Mouse (Mus musculus): ENCODE data around the gene Fam217a. TPM values are rescaled to one million over a fixed set of nuclear protein-coding genes. Genes with fewer than 3 reads are reported as not detected.
"Not testable (repeated sequence)": the region's sequence is repeated elsewhere in the genome, so short reads cannot be mapped to it uniquely, and the experiment has no call there.

Fam217a gene
- polyA plus RNA-seq, 1 experiment from 2014 or later: 0.75 TPM

- 89% methylated on average over 4 of the region's 4 CpGs for WGBS
- ATAC-seq: no peak
- no peak overlapping the region for H3K9ac ChIP-seq (ENCODE audit: low read depth, low read length)
Observed at GRCm38 (mm10) chr13:34960996-34961770, 37.1 kb upstream of the Fam217a start.

GRCm38 (mm10) chr13:34958158-34958557 lies 34.0 kb upstream of the Fam217a start:
- H3K9ac ChIP-seq (ENCODE audit: low read depth, low read length); H3K27ac ChIP-seq (ENCODE audit: low read length); H3K4me2 ChIP-seq (ENCODE audit: low read length); H3K4me1 ChIP-seq (ENCODE audit: control insufficient read depth, insufficient read depth, low read length); H3K9me3 ChIP-seq (replicated peaks; ENCODE audit: control insufficient read depth, low read length, poor library complexity, severe bottlenecking); H3K36me3 ChIP-seq (ENCODE audit: control insufficient read depth, insufficient read depth, low read length); ATAC-seq; H3K4me3 ChIP-seq (ENCODE audit: low read depth, low read length); H3K27me3 ChIP-seq (ENCODE audit: control insufficient read depth, insufficient read depth, low read depth, low read length): not testable (repeated sequence)
- WGBS: 71% methylated on average over 3 of the region's 3 CpGs

More at GRCm38 (mm10) chr13:34960996-34961770, 37.1 kb upstream of the Fam217a start:
- Histone ChIP-seq H3K27me3 (ENCODE audit: control insufficient read depth, insufficient read depth, low read depth, low read length) (no peaks in the 10 kb centered on the region; the same call in 1 of the 2 replicates), H3K4me1 (ENCODE audit: control insufficient read depth, insufficient read depth, low read length) (peaks cover 7% of the 10 kb centered on the region; the same call in 1 of the 2 replicates), H3K4me3 (ENCODE audit: low read depth, low read length) (no peak overlapping the region), H3K36me3 (ENCODE audit: control insufficient read depth, insufficient read depth, low read length) (no peaks in the 10 kb centered on the region), H3K27ac (ENCODE audit: low read length) (no peak overlapping the region), H3K4me2 (ENCODE audit: low read length) (no peak overlapping the region), H3K9me3 (replicated peaks; ENCODE audit: control insufficient read depth, low read length, poor library complexity, severe bottlenecking) (no peaks in the 10 kb centered on the region)

DNA sequence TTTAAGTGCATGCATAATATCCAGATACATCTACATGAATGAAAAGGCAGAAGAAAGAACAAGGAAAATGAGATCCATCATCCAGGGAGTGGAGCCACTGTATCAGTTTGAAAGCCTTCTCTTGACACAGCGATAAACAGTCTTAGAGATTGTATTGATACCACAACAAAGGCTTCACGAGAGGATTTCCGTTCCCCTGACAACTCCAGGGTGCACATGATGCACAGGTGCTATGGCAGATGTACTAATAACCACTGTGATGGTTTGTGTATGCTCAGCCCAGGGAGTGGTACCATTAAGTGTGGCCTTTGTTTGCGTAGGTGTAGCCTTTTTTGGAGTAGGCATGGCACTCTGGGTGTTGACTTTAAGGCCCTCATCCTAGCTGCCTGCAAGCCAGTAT lies 32.8 kb upstream of the Fam217a start:
- ATAC-seq: no peak
- no peaks in the 10 kb centered on the region for H3K9me3 ChIP-seq (replicated peaks; ENCODE audit: control insufficient read depth, low read length, poor library complexity, severe bottlenecking)
- no peak overlapping the region for H3K4me3 ChIP-seq (ENCODE audit: low read depth, low read length)
- H3K36me3 ChIP-seq (ENCODE audit: control insufficient read depth, insufficient read depth, low read length): no peaks in the 10 kb centered on the region
- H3K27me3 ChIP-seq (ENCODE audit: control insufficient read depth, insufficient read depth, low read depth, low read length): no peaks in the 10 kb centered on the region
- no peak overlapping the region for H3K27ac ChIP-seq (ENCODE audit: low read length)
- 91% methylated on average over 4 of the region's 4 CpGs for WGBS
- H3K9ac ChIP-seq (ENCODE audit: low read depth, low read length): no peak overlapping the region
- no peak overlapping the region for H3K4me2 ChIP-seq (ENCODE audit: low read length)
- no peaks in the 10 kb centered on the region for H3K4me1 ChIP-seq (ENCODE audit: control insufficient read depth, insufficient read depth, low read length)

- H3K4me1 ChIP-seq (ENCODE audit: control insufficient read depth, insufficient read depth, low read length); H3K9me3 ChIP-seq (replicated peaks; ENCODE audit: control insufficient read depth, low read length, poor library complexity, severe bottlenecking); H3K36me3 ChIP-seq (ENCODE audit: control insufficient read depth, insufficient read depth, low read length); H3K4me2 ChIP-seq (ENCODE audit: low read length); H3K27ac ChIP-seq (ENCODE audit: low read length); H3K27me3 ChIP-seq (ENCODE audit: control insufficient read depth, insufficient read depth, low read depth, low read length); H3K4me3 ChIP-seq (ENCODE audit: low read depth, low read length); H3K9ac ChIP-seq (ENCODE audit: low read depth, low read length); ATAC-seq: not testable (repeated sequence)
- 95% methylated on average over 2 of the region's 2 CpGs for WGBS
Observed at GRCm38 (mm10) chr13:34951437-34951836, 27.3 kb upstream of the Fam217a start.

DNA sequence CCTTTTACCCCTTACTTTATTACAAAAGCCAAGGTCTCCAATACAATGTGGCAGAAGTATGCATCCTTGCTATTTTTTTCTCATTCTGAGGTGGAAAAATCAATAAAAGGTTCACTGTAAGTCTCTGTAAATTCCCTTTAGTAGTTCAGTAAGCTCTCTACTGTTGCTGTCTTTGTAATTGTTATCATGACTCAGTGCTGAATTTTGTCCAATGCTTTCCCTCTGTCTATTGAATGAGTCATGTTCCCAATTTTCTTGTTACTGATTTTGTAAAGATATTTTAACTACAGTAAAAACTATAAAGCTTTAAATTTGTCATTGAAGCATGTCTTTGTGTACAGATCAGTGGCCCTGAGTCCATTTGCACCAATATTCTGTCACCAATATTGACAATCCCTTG lies 18.3 kb upstream of the Fam217a start:
- ATAC-seq: no peak

DNA sequence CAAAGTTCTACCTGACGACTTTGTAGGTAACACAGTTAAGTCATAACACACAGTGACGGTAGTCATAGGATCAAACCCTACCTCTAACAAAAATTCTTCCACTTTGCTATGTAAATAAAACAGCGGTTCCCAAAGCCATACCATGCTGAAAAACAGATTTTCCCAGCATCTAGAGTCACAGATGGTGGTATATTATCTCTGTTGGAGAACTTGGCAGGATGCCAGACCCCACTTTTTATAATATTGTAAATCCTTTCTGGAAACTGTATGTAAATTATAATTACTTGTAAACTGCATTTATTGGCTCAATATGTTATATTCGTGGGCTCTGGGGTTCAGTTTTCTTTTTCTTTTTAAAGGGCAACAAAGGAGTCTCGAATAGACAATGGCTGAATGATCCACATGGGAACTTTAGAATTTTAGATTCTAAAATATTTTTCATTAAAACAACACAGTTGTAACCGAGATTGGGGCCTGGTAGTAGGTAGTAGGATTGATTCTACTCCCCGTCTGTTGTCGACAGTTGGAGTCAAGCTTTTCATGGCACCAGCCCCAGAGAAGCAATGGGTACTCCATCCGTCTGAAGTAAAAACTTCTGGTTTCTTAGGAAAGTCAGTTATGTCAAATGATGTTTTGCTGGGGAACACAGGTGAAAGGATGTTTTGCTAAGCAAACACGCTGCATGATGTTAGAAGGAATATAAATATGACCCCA lies 11.0 kb upstream of the Fam217a start:
- no peak overlapping the region for H3K9ac ChIP-seq (ENCODE audit: low read depth, low read length)
- no peaks in the 10 kb centered on the region for H3K4me1 ChIP-seq (ENCODE audit: control insufficient read depth, insufficient read depth, low read length)
- H3K27me3 ChIP-seq (ENCODE audit: control insufficient read depth, insufficient read depth, low read depth, low read length): no peaks in the 10 kb centered on the region
- H3K27ac ChIP-seq (ENCODE audit: low read length): no peak overlapping the region
- no peak overlapping the region for H3K4me2 ChIP-seq (ENCODE audit: low read length)
- WGBS: 70% methylated on average over 10 of the region's 10 CpGs
- H3K4me3 ChIP-seq (ENCODE audit: low read depth, low read length): no peak overlapping the region
- H3K9me3 ChIP-seq (replicated peaks; ENCODE audit: control insufficient read depth, low read length, poor library complexity, severe bottlenecking): no peaks in the 10 kb centered on the region
- ATAC-seq: no peak
- H3K36me3 ChIP-seq (ENCODE audit: control insufficient read depth, insufficient read depth, low read length): no peaks in the 10 kb centered on the region

More for the DNA sequence above, 18.3 kb upstream of the Fam217a start:
- no peak overlapping the region for H3K4me2 ChIP-seq (ENCODE audit: low read length)
- no peaks in the 10 kb centered on the region for H3K9me3 ChIP-seq (replicated peaks; ENCODE audit: control insufficient read depth, low read length, poor library complexity, severe bottlenecking)
- H3K4me1 ChIP-seq (ENCODE audit: control insufficient read depth, insufficient read depth, low read length): no peaks in the 10 kb centered on the region
- H3K9ac ChIP-seq (ENCODE audit: low read depth, low read length): no peak overlapping the region
- no peak overlapping the region for H3K4me3 ChIP-seq (ENCODE audit: low read depth, low read length)
- H3K27me3 ChIP-seq (ENCODE audit: control insufficient read depth, insufficient read depth, low read depth, low read length): no peaks in the 10 kb centered on the region
- no peaks in the 10 kb centered on the region for H3K36me3 ChIP-seq (ENCODE audit: control insufficient read depth, insufficient read depth, low read length)
- H3K27ac ChIP-seq (ENCODE audit: low read length): no peak overlapping the region

DNA sequence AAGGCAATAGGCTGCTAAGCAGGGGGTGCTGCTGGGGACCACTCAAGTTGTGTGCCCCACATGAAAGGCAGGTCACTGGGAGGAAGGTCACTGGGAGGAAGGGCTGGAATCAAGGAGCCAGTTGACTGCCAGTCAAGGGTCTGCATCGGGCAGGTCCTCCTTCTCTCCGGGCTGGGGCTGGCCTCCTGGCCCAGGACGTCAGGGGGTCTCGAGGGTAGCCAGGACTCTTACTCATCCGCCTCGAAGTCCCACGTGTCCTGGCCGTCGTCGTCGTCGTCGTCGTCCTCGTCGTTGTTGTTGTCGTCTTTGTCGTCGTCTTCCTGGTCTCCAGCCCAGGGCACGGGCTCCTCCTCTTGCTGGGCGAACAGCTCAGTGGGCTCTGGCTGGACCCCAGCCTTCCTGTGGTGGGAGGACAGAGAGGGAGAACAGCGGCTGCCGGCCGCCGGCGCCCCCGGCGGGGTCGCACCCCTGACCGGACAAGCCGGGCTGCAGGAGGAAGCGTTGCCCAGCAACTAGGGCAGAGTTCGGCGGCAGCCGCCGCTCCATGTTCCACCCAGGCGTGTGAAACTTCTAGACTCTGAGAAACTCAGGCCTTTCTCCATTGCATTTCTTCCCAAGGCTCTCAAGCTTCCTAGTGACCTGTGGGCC lies 7.5 kb downstream of the Fam217a start:
- Histone ChIP-seq H3K9ac (ENCODE audit: low read depth, low read length) (no peak overlapping the region), H3K27me3 (ENCODE audit: control insufficient read depth, insufficient read depth, low read depth, low read length) (no peaks in the 10 kb centered on the region), H3K27ac (ENCODE audit: low read length) (no peak overlapping the region), H3K4me3 (ENCODE audit: low read depth, low read length) (peak overlapping the region; percentile 24), H3K4me2 (ENCODE audit: low read length) (peak overlapping the region; percentile 52), H3K36me3 (ENCODE audit: control insufficient read depth, insufficient read depth, low read length) (no peaks in the 10 kb centered on the region), H3K4me1 (ENCODE audit: control insufficient read depth, insufficient read depth, low read length) (no peaks in the 10 kb centered on the region), H3K9me3 (replicated peaks; ENCODE audit: control insufficient read depth, low read length, poor library complexity, severe bottlenecking) (no peaks in the 10 kb centered on the region)
- ATAC-seq: peak; percentile 54
- whole genome bisulfite sequencing: 41% methylated on average over 36 of the region's 37 CpGs

- ATAC-seq: no peak
- no peak overlapping the region for H3K27ac ChIP-seq (ENCODE audit: low read length)
- H3K27me3 ChIP-seq (ENCODE audit: control insufficient read depth, insufficient read depth, low read depth, low read length): no peaks in the 10 kb centered on the region
- no peaks in the 10 kb centered on the region for H3K36me3 ChIP-seq (ENCODE audit: control insufficient read depth, insufficient read depth, low read length)
- H3K4me1 ChIP-seq (ENCODE audit: control insufficient read depth, insufficient read depth, low read length): no peaks in the 10 kb centered on the region
- no peak overlapping the region for H3K4me3 ChIP-seq (ENCODE audit: low read depth, low read length)
- no peaks in the 10 kb centered on the region for H3K9me3 ChIP-seq (replicated peaks; ENCODE audit: control insufficient read depth, low read length, poor library complexity, severe bottlenecking)
- WGBS: 82% methylated on average over 9 of the region's 9 CpGs
- no peak overlapping the region for H3K4me2 ChIP-seq (ENCODE audit: low read length)
- H3K9ac ChIP-seq (ENCODE audit: low read depth, low read length): no peak overlapping the region
Observed at GRCm38 (mm10) chr13:34914614-34915013, 9.5 kb downstream of the Fam217a start.

DNA sequence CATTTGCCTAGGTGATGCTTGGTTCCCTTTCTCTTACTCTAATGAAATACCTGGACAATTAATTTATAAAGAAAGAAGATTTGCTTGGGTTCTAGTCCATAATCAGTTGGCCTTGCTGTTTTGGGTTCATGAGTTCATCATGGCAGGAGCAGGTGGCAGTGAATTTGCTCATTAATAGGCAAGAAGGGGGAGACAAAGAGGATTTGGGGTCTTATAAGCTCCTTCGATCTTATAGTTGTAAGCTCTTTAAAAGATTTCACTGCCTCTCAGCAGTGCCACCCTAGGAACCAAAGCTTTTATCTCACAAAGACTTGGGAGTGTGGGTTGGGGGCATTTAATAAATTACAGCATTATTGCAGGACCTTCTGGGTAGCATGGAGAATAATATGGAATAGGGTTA lies 31.2 kb downstream of the Fam217a start:
- no peaks in the 10 kb centered on the region for H3K4me1 ChIP-seq (ENCODE audit: control insufficient read depth, insufficient read depth, low read length)
- no peak overlapping the region for H3K4me2 ChIP-seq (ENCODE audit: low read length)
- no peak overlapping the region for H3K27ac ChIP-seq (ENCODE audit: low read length)
- no peak overlapping the region for H3K9ac ChIP-seq (ENCODE audit: low read depth, low read length)
- WGBS: 30% methylated on average over 1 of the region's 1 CpGs
- no peak for ATAC-seq
- H3K9me3 ChIP-seq (replicated peaks; ENCODE audit: control insufficient read depth, low read length, poor library complexity, severe bottlenecking): no peaks in the 10 kb centered on the region
- peaks cover 35% of the 10 kb centered on the region for H3K36me3 ChIP-seq (ENCODE audit: control insufficient read depth, insufficient read depth, low read length)
- no peak overlapping the region for H3K4me3 ChIP-seq (ENCODE audit: low read depth, low read length)
- no peaks in the 10 kb centered on the region for H3K27me3 ChIP-seq (ENCODE audit: control insufficient read depth, insufficient read depth, low read depth, low read length)
